Mouse (Mus musculus) liver, postnatal 0 days (tissue): Measurements from ENCODE around the gene Inpp5a. TPM values are rescaled to one million over a fixed set of nuclear protein-coding genes. Genes with fewer than 3 reads are reported as not detected.

ENCODE experiments used
- ATAC-seq: fragments of 200-750 bp; cut with Nextera tagmentation; 2 replicates; pipeline ENCODE4 v1.8.0; 2017; ENCODE audit warnings: mild to moderate bottlenecking, moderate library complexity
- DNase-seq: peaks from one replicate; pipeline ENCODE4 v3.0.0-alpha.2; 2016
- H3K27ac ChIP-seq: fragments of 300-500 bp; sonication (generic); 2 replicates; pipeline ENCODE4 v1.5.1; 2014; ENCODE audit warnings: antibody characterized with exemption, moderate library complexity, mild to moderate bottlenecking, low read depth
- H3K27me3 ChIP-seq: fragments of 300-500 bp; sonication (generic); 2 replicates; pipeline ENCODE4 v1.6.1; 2014; ENCODE audit warnings: low read length, control low read depth, mixed read lengths; ENCODE audit not compliant: insufficient read depth
- H3K36me3 ChIP-seq: fragments of 300-500 bp; sonication (generic); replicated peaks from 2 replicates; pipeline ENCODE4 v1.6.1; 2014; ENCODE audit warnings: mild to moderate bottlenecking, control low read depth, low read length, moderate library complexity, mixed read lengths; ENCODE audit not compliant: insufficient read depth
- H3K4me1 ChIP-seq: fragments of 300-500 bp; sonication (generic); 2 replicates; pipeline ENCODE4 v1.6.1; 2014; ENCODE audit warnings: antibody characterized with exemption, mild to moderate bottlenecking, control low read depth; ENCODE audit not compliant: insufficient read depth
- H3K4me2 ChIP-seq: fragments of 300-500 bp; sonication (generic); 2 replicates; pipeline ENCODE4 v1.6.1; 2014; ENCODE audit warnings: low read depth, mild to moderate bottlenecking, low read length, moderate library complexity, mixed read lengths
- H3K4me3 ChIP-seq: fragments of 300-500 bp; sonication (generic); 2 replicates; pipeline ENCODE4 v1.5.1; 2014; ENCODE audit warnings: low read depth, low read length
- H3K9ac ChIP-seq: fragments of 300-500 bp; sonication (generic); replicated peaks from 2 replicates; pipeline ENCODE4 v1.6.1; 2014; ENCODE audit warnings: mild to moderate bottlenecking, moderate library complexity
- H3K9me3 ChIP-seq: fragments of 300-500 bp; sonication (generic); 2 replicates; pipeline ENCODE4 v1.6.1; 2016; ENCODE audit warnings: mild to moderate bottlenecking, control low read depth, low read length, mixed read lengths
- CTCF ChIP-seq: sonication (generic); IDR thresholded peaks from 2 replicates; pipeline ENCODE4 v1.5.1; 2016; ENCODE audit warnings: antibody characterized with exemption, low read depth
- EP300 ChIP-seq: IDR thresholded peaks from 2 replicates; pipeline ENCODE4 v1.6.1; 2016; ENCODE audit warnings: antibody characterized with exemption, low read depth, mild to moderate bottlenecking
- WGBS: fragments of 180-500 bp; shearing (Covaris S2); extraction: QIAGEN DNeasy Blood & Tissue Kit; methylation state at CpG from one replicate; pipeline ENCODE4 v1.1.7; 2014; ENCODE audit not compliant: insufficient replicate concordance; 5-methylcytosine and 5-hydroxymethylcytosine counted together
- polyA plus RNA-seq: library from polyadenylated mRNA; unstranded; fragments of >200 nt; fragmentation: Nextera tagmentation; extraction: Ambion mirVana; gene quantifications from 2 replicates; pipeline ENCODE4 v1.2.1, GENCODE M21; 2015

Inpp5a gene
- polyA plus RNA-seq, 1 experiment from 2014 or later = 6.0 TPM

DNA sequence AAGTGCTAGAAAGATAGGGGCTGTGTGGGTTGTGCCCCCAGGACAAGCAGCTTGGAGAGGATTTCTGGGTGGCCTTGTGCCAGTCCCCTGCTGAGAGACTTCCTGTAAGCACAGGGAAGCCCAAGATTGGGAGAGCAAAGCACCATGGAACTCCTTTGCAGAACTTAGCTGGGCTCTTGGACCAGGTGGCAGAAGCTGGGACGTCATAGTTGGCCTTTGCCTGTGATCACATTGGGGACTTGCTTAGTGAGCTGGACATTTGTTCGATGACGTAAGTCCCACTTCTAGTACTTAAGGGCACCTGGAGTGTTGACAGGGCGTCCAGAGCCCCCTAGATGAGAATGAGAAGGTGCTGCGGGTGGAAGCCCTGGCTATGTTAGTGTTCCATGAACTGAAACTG is 62.8 kb downstream of the Inpp5a start:
- ATAC-seq = no peak
- Histone ChIP-seq H3K4me3 (no peak overlapping the region), H3K9me3 (no peaks in the 10 kb centered on the region), H3K27me3 (no peaks in the 10 kb centered on the region), H3K4me2 (no peak overlapping the region), H3K27ac (no peak overlapping the region), H3K9ac (no peak overlapping the region), H3K4me1 (no peaks in the 10 kb centered on the region), H3K36me3 (no peaks in the 10 kb centered on the region)
- WGBS = 77% methylated on average over 5 of the region's 5 CpGs
- TF ChIP-seq EP300 = no peak
- DNase-seq = no peak

DNA sequence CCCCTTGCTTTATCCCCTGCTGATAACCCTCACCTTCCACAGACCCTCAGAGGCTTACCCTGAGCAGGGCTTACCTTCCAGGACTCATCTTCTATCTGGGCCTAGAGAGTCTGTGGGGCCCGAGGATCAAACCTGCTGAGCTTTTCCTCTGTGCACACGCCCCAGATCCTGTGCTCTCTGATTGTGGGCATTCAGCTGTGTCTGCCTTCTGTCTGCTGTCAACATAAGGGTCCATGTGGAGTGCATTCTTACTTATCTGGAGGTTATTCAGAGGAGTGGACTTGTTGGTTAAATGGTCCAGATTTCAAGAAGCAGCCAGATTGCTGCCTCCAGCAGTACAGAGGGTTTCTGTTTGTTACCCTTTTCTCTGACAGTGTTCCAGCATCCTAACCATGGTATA is 63.3 kb downstream of the Inpp5a start:
- no peak for ATAC-seq
- no peak for DNase-seq
- 68% methylated on average over 2 of the region's 2 CpGs for WGBS
- Histone ChIP-seq H3K4me3 (no peak overlapping the region), H3K9me3 (no peaks in the 10 kb centered on the region), H3K27ac (no peak overlapping the region), H3K27me3 (no peaks in the 10 kb centered on the region), H3K36me3 (no peaks in the 10 kb centered on the region), H3K4me2 (no peak overlapping the region), H3K4me1 (no peaks in the 10 kb centered on the region), H3K9ac (no peak overlapping the region)
- TF ChIP-seq EP300 = no peak
- no peak for TF ChIP-seq CTCF

- ATAC-seq (no peak), DNase-seq (no peak)
- no peak overlapping the region for H3K27ac ChIP-seq
- H3K4me2 ChIP-seq = no peak overlapping the region
- TF ChIP-seq EP300 = no peak
- no peak for TF ChIP-seq CTCF
- WGBS = 31% methylated on average over 1 of the region's 1 CpGs
- H3K9ac ChIP-seq = no peak overlapping the region
- no peak overlapping the region for H3K4me3 ChIP-seq
- no peaks in the 10 kb centered on the region for H3K27me3 ChIP-seq
- no peaks in the 10 kb centered on the region for H3K36me3 ChIP-seq
- H3K4me1 ChIP-seq = no peaks in the 10 kb centered on the region
- H3K9me3 ChIP-seq = no peaks in the 10 kb centered on the region
Measured at GRCm38 (mm10) chr7:139453198-139453597, 64.3 kb downstream of the Inpp5a start.

DNA sequence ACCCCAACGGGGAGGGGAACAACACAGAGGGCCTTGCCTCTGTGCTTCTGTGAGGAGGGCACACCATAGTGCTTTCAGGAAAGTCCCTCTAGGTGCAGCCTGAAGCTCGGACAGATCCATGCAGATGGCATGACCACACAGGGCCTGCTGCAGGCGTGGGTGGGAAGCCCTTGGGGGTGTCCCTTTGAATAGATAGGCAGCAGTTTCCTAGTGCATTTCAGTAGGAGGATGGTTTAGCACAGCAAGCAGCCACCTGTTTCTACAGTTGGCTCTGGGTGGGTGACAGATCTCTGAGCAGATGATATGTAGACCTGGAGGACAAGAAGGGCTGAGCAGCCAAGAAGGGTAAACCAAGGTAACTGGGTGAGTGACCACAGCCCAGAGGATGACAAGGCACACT is 65.4 kb downstream of the Inpp5a start:
- Histone ChIP-seq H3K9me3 (no peaks in the 10 kb centered on the region), H3K36me3 (no peaks in the 10 kb centered on the region), H3K4me2 (no peak overlapping the region), H3K4me3 (no peak overlapping the region), H3K27ac (no peak overlapping the region), H3K9ac (no peak overlapping the region), H3K4me1 (no peaks in the 10 kb centered on the region), H3K27me3 (no peaks in the 10 kb centered on the region)
- WGBS = 59% methylated on average over 3 of the region's 3 CpGs
- TF ChIP-seq CTCF (no peak), EP300 (no peak)
- DNase-seq = no peak
- no peak for ATAC-seq

DNA sequence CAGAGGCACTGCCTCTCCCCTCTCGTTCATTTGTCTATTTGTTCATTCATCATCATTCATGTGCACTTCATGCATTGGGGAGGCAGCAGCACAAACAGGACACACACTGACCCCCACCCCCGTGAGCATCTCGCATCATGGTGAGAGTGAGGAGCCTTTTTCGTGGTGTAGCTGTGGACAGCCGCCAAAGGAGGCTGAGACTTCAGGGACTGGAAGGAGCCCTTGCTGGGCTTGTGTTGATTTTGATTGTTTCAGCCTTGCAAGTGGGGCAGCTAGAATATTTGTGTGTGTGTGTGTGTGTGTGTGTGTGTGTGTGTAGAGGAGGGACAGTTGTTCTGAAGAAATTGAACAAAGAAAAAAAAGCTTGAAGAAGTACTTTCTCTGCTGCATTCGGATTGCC is 67.8 kb downstream of the Inpp5a start:
- Histone ChIP-seq H3K27me3 (no peaks in the 10 kb centered on the region), H3K4me2 (no peak overlapping the region), H3K9me3 (no peaks in the 10 kb centered on the region), H3K36me3 (no peaks in the 10 kb centered on the region), H3K9ac (no peak overlapping the region), H3K4me1 (no peaks in the 10 kb centered on the region), H3K4me3 (no peak overlapping the region), H3K27ac (no peak overlapping the region)
- DNase-seq (no peak), ATAC-seq (no peak)
- WGBS = 62% methylated on average over 6 of the region's 6 CpGs
- TF ChIP-seq CTCF (no peak), EP300 (no peak)

GRCm38 (mm10) chr7:139461344-139461743 is 72.4 kb downstream of the Inpp5a start:
- H3K27ac ChIP-seq = no peak overlapping the region
- no peaks in the 10 kb centered on the region for H3K27me3 ChIP-seq
- H3K4me3 ChIP-seq = no peak overlapping the region
- no peak overlapping the region for H3K4me2 ChIP-seq
- no peaks in the 10 kb centered on the region for H3K9me3 ChIP-seq
- no peak for TF ChIP-seq CTCF
- TF ChIP-seq EP300 = no peak
- H3K9ac ChIP-seq = no peak overlapping the region
- WGBS = 83% methylated on average over 12 of the region's 12 CpGs
- ATAC-seq = no peak
- no peak for DNase-seq
- H3K36me3 ChIP-seq = no peaks in the 10 kb centered on the region
- peaks cover 1% of the 10 kb centered on the region for H3K4me1 ChIP-seq

- DNase-seq = no peak
- Histone ChIP-seq H3K27ac (no peak overlapping the region), H3K9ac (no peak overlapping the region), H3K9me3 (no peaks in the 10 kb centered on the region), H3K4me2 (no peak overlapping the region), H3K4me3 (no peak overlapping the region), H3K27me3 (no peaks in the 10 kb centered on the region), H3K4me1 (peaks cover 9% of the 10 kb centered on the region), H3K36me3 (no peaks in the 10 kb centered on the region)
- WGBS = 83% methylated on average over 10 of the region's 10 CpGs
- TF ChIP-seq CTCF = no peak
- no peak for TF ChIP-seq EP300
- no peak for ATAC-seq
Measured at GRCm38 (mm10) chr7:139462142-139462541, 73.2 kb downstream of the Inpp5a start.
